Mouse (Mus musculus) testis, postnatal 14 days (tissue): ENCODE data around the gene Epha2.

Experiments used
- DNase-seq: peaks from one replicate; pipeline ENCODE4 v3.0.0; 2021; ENCODE audit warnings: low spot score

Gene Epha2

DNA sequence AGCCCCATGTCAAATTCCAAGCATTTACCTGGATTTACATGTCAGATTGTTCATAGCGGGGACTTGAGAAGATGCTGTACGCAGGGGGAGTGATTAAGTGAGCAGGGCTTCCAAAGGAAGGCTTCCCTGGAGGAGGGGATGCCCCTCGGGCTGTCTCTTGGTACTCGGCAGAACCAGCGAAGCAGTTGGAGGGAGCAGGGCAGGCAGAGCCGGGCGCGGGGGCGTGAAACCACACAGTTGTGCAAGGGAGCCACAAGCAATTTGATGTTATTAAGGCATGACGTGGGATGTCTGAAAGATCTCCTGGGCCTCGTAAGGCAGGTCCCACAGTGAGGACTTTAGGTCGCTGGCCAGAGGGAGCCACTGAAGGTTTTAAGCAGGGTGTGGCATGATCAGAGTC lies 28.9 kb downstream of the Epha2 start:
- no peak for DNase-seq

DNA sequence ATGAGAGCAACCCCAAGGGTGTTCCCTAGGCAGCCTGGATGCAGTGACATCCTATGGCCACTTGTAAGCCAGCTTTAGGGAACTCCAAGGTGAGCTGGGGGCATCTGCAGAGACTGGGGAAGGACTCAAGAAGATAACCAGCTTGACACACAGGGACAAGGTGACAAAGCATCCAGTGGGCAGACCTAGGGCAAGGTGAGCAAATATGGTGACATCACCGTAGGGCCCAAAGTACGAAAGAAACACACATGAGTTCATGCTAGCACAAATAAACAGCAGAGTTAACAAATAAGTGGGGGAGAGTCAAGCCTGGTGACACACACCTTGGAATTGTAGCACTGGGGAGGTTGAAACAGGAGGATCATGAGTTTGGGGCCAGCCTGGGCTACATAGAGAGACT lies 30.4 kb downstream of the Epha2 start:
- DNase-seq: no peak

DNA sequence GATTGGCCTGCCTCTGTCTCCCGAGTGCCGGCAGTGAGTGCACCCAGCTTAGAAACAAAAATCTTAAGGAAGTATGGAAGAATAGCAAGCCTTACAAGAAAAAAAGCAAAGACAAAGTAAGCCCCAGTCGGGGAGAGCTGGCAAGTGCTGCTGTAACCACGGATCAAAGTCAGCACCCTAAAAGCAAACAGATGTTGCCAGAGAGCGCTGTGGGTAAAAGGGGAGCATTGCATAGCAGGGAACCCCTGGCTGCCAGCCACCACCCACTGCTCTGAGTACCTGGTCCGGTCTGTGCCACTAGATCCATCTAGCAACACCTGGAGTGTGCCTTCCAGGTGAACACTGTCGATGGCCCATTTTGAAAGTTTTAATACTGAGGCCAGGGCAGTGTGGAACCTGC lies 31.2 kb downstream of the Epha2 start:
- no peak for DNase-seq

DNA sequence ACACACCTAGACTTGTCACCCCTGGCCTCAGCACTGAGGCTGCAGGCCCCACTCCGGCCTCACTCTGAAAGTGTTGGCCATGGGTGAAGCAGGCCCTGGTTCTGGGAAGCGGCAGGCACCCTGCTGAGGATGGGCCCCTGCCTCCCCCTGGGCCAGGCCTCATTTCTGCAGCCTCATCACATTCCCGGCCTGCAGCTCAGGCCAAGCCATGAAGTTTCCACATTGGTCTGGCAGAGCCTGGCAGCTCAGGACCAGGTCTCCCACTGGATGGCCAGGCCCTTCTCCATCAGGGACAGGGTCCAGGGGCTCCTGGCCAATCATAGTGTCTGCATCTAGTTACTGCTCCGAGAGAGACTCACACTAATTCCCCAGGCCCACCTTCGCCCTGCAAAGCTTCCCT lies 33.7 kb downstream of the Epha2 start:
- DNase-seq: no peak

DNA sequence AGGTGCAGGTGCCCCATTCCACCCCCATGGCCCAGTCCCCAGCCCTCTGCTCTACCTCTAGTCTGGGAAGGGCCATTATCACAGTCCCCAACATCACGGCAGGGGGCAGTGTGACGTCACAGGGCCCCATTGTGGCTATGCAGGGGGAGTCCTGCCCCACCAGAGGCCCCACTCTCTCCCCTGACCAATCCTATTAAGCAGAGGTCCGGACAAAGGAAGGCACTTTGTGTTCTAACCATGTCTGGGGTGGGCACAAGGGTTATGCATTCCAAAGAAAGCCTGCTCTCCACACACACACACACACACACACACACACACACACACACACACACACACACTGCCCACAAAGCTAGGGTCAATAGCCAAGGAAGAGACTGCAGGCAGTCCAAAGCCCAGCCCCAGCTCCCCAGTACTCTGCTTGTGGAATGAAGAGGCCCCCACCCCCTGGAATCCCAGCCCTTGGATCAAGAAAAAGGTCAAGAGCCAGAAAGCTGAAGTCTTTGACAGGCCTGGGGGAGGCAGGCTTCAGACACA lies 34.3 kb downstream of the Epha2 start:
- DNase-seq: no peak

DNA sequence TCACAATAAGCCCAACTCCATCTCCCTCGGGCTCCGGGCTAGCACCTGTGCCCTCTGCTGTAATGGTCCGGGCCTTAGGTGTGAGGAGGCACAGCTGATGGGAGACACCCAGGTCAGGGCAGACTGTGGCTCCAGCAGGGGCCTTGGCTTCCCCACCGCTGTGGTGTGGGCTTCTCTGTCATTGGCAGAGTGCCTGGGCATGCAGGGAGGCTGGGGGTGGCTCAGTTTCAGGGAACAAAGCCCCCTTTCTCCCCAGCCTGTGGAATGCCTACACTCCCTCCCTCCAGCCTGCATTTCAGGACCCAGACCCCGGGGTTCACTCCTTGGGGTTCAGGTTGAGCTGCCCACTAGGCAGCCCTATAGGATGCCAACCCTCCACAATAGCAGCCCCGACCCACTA lies 35.2 kb downstream of the Epha2 start:
- no peak for DNase-seq

DNA sequence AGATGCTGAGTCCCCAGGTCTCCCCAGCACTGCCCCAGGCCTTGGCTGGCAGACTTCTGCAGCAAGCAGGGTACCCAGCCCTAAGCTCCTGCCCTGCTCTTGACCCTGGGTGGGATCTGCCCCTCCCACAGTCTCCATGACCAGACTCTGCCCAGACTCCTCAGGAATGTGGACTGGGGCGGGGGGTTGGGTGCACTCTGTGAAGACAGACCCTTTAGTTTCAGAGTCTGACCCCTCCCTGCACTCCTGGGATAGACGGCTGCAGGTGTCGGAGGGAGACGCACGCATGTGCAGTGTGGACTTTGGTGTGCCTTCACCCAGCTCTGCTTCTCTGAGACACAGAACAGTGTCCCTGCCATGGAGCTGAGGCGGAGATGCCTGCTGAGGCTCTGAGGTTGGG lies 36.9 kb downstream of the Epha2 start:
- DNase-seq: no peak

DNA sequence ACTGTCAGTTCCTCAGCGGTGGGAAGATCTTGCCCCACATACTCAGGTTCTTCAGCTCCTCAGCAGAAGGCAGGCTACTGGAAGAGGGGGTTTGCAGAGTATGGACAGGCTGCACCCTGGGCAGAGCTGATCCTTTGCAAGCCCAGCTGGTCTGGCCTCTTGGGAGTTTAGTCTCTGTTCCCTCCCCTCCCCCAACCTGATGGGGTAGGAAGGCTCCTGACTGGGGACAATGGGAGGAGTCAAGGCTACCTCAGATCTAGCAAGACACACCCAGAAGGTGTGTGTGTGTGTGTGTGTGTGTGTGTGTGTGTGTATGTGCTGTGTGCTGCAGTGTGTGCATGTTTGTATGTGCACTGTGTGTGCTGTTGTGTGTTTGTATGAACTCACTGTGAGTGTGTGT lies 37.8 kb downstream of the Epha2 start:
- DNase-seq: no peak

DNA sequence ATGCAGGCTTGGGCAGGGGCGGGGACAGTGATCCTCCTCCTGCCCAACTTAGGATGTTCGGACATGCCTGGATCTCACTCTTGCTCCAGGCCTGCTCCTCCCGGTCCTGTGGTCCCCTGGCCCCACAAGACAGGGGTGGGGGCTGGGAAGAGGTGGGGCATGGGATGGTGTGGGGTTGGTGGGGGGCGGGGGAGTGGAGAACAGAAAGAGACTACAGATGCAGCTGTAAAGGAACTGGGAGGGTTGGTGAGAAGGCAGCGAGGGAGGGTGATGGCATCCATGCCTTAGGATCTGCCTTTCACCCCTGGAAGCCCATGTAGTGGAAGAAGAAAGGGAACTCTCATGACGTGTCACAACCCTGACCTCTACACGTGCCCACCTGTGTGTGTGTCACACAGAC lies 40.4 kb downstream of the Epha2 start:
- DNase-seq: no peak

DNA sequence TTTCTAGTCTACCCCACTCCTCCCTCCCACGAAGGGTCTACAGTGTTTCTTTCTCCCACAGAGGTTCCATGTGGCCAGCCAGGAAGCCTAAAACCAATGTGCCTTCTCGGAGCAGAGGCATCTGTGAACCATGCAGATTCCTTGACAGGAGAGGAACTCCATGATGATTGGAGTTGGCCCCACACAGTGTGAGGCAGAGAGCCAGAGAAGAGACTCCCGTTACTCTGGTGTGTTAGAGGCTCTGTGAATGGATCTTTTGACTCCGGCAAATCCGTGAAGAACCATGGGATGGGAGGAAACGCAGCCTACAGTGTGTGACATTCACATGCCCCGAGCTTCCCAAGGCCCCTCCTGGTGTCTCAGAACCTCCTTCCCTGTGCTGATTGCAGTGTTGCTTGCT lies 42.5 kb downstream of the Epha2 start:
- no peak for DNase-seq

DNA sequence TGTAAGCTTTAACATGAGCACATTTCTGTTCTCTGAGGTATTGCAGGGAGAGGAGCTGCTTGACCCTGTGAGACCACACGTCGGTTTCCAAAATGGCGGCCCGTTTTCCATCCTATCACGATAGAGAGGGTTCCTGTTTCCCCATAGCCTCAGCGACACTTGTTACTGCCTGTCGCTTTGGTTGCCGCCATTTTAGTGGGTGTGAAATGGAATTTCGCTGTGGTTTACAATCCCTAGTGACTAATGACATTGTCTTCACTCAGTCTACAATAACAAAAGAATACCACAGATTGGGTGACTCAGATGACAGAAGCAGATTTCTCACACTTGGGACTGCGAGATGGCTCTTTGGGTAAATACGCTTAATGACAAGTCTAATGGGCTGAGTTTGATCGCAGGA lies 44.2 kb downstream of the Epha2 start:
- no peak for DNase-seq

DNA sequence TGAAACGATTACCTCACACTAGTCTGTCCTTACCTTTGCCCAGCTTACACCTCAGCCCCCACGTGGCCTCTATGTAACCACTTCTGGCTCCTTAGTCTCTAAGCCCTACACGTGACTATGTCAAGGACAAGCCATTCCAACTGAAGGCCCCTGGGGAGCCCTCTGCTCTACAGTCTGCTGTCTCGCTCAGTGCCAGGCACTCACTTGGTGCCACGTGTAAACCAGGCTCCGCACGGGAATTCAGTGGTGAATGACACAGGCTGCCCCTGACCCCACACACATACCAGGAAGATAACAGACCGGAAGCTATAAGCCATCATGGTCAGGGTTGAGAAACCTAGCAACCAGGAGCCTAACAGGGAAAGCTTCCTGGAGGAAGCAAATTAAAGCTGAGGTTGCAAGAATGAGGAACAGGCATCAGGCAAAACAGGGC lies 46.3 kb downstream of the Epha2 start:
- no peak for DNase-seq

DNA sequence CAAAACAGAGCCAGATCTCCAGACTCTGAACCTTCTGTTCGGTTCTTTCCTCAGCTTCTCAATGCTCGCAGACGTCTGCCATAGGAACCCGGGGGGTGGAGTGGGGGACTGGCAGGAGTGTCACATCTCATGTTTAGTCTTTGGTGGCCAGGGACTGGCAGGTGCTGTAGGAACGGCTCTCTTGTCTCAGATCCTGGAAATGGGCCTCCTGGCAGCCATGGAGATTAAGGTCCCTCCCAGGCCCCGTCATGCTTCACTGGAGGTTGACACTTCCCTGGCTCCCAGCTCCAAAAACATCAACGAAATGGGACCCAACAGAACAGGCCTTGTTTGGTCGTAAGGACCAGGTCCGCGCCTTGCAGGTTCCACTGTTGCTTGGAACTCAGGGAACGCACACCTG lies 47.6 kb downstream of the Epha2 start:
- no peak for DNase-seq

DNA sequence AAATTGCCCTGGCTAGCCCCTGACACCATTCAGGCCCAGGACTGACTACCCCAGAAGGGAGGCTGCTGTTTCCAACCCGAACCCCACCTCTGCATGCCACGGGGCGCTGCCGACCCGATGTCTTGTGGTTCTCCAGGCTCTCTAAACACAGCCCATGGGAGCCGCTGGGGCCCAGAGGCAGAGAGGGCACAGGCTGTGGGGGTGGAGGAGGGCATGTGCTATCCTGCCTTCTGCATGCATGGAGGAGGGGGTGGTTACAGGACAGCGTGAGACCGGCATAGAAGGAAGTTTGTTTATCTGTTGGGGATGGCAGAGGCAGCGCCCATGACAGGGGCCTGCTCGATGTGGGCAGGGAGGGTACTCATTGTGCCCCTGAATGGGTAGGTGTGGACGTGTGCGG lies 49.0 kb downstream of the Epha2 start:
- DNase-seq: no peak

DNA sequence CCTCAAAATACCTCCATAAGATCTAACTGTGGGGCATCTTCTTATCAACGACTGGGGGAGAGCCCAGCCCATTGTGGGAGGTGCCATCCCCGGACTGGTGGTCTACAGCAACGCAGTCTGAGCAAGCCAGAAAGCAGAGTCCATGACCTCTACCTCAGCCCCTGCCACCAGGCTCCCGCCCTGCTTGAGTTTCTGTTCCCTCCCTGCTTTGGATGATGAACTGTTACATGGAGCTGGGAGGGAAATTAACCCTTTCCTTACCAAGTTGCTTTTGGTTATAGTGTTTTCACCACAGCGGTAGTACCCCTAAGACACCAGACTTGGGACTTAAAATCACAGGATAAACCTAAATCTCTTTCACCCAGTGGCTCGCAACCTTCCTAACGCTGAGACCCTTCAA lies 50.9 kb downstream of the Epha2 start:
- no peak for DNase-seq

DNA sequence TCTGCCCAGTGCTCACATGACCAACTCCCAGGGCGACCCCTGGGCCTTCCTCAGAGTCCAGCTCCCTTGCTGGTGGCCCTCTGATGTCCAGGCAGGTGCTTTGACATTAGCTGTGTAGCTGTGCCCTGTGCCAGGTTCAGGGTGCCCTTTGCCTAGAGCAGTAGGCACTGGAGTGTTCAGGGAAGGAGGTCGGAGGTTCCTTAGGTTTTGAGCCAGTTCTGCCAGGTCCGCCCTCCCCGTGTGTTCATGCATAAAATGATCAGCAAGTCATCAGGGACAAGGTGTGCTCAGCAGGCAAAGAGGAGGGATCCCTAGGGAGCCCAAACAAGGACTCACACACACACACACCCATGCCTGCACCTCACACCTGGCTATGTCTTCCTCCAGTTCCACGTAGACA lies 51.9 kb downstream of the Epha2 start:
- no peak for DNase-seq

DNA sequence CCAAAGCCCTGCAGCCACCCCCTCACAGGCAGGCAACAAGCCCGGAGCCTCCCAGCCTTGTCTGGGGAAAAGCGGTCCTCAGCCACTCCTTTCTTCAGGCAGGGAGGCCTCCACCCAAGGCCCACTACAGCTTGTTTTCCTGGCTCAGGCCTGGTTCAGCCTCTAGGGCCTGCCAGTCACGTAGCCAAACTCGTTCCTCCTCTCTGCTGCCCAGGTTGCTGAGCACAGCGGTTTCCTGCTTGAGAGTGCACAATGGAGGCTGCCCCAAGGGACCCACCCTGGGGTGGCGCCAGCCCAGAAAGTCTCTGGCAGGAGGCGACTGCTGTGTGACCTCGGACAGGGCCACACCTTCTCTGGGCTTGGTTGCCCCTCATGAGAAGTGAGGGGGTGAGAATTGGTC lies 52.8 kb downstream of the Epha2 start:
- DNase-seq: no peak

DNA sequence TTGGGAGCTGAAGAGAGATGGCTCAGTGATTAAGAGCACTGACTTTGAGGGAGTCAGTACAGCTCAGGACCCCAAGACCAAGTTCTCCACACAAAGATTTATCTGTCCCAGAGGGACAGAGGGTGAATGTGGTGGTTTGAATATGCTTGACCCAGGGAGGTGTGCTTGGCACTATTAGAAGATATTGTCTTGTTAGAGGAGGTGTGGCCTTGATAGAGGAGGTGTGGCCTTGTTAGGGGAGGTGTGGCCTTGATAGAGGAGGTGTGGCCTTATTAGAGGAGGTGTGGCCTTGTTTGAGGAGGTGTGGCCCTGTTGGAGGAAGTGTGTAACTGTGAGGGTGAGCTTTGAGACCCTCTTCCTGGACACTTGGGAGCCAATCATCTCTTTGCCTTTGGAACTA lies 56.8 kb downstream of the Epha2 start:
- no peak for DNase-seq

DNA sequence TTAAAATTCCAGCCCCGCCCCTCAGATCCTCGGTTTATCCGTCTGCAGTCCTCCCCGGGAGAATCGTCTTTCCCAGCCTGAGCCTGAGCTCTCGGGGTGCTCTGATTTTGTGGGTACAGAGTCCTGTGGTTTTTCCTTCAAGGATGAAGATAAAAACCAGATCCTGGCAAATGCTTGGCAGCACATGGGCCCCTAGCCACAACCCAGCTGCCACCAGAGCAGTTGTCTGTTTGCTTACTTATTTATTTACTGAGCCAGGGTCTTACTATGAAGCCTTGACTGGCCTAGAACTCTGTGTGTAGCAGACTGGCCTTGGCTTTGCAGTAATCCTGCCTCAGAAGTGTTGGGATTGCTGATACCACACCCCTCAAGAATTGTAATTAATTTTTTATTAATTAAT lies 58.2 kb downstream of the Epha2 start:
- DNase-seq: no peak

DNA sequence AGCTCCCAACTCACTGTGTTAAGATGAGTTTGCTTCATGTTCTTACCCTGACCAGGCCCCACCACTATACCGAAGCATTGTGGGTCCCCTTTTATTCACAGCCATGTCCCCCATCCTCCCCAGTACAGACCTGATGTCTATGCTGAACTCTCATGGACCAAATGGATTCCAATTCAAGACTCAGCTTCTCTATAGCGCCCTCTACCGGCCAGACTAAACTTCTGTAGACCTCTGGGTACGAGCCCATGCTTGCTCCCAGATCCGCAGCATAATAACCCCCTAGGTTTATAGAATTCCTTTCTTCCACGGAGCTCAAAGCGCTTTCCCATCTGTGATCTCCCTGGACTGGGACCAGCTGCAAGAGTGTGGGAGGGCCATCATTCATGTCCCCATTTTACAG lies 59.8 kb downstream of the Epha2 start:
- no peak for DNase-seq

DNA sequence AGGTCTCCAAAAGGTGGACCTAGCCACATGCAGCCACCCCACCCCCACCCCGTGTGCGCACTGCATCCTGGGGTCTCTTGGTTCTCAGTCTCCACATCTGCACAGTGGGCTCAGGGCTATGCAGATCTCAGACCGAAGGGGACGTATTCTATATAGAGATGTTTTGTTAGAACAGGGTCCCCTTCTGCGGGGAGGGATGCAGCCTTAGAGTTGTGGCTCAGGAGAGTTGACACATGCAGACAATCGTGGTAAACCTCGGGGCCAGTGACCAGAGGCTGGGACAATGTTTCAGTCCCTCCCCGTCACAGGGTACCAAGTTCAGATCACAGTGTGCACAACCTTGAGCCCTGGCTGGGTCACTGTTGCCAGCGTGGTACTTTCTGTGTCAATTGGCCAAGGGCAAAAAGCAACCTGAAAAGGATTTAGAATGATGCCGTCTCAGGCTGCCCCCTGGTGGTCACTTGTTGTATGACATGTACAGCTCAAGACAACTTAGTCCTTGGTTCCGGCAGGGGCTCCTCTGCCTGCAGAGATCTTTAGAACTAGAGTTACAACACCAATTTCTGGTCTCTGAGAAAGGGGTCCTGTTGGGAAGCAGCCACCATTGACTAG lies 62.0 kb downstream of the Epha2 start:
- peak; percentile 54 for DNase-seq

DNA sequence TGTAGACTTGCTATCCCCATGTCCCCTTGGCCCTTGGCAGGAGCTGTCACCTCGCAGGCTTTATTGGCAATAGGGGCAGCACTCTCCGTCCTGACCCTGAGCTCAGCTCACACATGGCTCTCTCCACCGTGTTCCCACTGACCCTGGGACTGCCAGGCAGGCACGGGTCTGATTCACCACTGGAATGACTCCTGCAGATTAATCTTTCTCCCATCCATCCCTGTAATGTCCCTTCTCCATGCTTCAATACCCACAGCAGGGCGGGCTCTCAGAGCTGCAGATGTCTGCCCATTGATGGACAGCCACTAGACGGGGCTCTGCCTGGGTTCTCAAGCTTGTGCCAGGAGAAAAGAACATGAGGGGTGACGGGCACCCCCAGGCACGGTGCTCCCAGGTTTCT lies 64.1 kb downstream of the Epha2 start:
- no peak for DNase-seq

DNA sequence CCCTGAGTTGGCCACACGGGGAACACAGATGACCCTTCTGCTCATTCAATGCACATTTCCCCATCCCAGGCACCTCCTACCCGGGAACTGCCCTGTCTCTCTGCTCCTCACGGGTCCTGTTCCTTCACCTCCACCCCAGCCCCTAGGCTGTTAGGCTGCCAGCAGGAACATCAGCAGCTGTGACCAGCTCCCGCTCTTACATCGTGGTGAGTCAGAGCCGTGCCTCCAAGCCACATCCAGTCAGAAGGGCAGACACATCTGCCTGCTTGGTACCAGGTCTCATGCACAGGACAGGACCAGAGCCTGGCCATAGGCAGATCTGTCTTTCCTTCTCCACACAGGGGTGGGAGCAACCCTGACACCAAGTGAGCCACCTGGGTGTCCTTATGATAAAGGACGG lies 64.8 kb downstream of the Epha2 start:
- DNase-seq: no peak

DNA sequence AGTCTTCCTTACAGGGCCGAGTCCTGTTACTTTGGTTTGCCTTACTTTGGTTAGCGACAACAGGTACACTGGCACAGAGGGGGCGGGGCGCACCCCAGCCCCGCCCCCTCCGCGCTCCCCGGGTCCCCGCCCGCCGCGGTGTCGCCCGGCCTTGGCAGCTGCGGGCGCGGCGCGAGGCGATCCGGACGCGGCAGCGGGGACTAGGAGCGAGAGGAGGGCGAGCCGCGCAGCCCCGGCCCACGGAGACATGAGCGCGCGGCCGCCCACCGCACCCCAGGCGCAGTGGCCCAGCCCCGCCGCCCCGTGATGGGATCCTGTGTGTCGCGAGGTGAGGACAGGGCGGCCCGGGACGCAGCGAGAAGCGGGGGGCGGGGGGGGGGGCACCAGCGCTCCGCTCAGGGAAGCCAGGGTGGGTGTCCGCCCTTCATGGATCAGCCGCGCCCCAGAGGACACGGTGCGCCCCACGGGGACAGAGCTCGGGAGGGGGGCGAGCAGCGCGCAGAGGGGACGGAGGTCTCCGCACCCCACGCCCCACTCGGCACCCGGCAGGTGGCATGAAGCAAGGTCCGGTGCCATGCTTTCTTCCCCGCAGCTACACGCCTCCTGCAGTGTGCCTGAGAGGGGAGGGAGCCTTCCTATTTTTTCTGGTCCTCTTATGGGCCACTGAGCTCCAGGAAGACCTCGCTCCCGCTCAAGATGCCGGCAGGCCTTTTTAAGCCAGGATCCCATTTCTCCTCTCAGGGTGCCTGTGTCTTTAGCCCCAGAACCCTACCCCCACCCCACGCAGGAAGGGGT lies 67.2 kb downstream of the Epha2 start, which contains the start of gene Fam131c:
Gene Fam131c, plus strand, starts transcription at position 224 of the 795 bp plus-strand sequence.
- DNase-seq: no peak
